Mouse (Mus musculus) midbrain, embryonic 14.5 days (tissue): Measurements from ENCODE around the gene Mbnl2. TPM values are rescaled to one million over a fixed set of nuclear protein-coding genes. Genes with fewer than 3 reads are reported as not detected.

Experiments used
- ATAC-seq: fragments of 200-750 bp; cut with Nextera tagmentation; 2 replicates; pipeline ENCODE4 v1.8.0; 2017; ENCODE audit warnings: moderate number of reproducible peaks, moderate library complexity; ENCODE audit not compliant: low FRiP score, low TSS enrichment
- DNase-seq: peaks from one replicate; pipeline ENCODE4 v3.0.0-alpha.2; 2015
- H3K27ac ChIP-seq: fragments of 300-500 bp; sonication (generic); replicated peaks from 2 replicates; pipeline ENCODE4 v1.5.1; 2014; ENCODE audit warnings: mild to moderate bottlenecking, low read depth, low read length, moderate library complexity
- H3K27me3 ChIP-seq: fragments of 300-500 bp; sonication (generic); 2 replicates; pipeline ENCODE4 v1.6.1; 2014; ENCODE audit warnings: low read length, control low read depth, mixed read lengths; ENCODE audit not compliant: control insufficient read depth, insufficient read depth
- H3K36me3 ChIP-seq: fragments of 300-500 bp; sonication (generic); 2 replicates; pipeline ENCODE4 v1.6.1; 2014; ENCODE audit warnings: low read length, control low read depth; ENCODE audit not compliant: control insufficient read depth, insufficient read depth
- H3K4me1 ChIP-seq: fragments of 300-500 bp; sonication (generic); 2 replicates; pipeline ENCODE4 v1.6.1; 2014; ENCODE audit warnings: mild to moderate bottlenecking, antibody characterized with exemption, low read length, control low read depth; ENCODE audit not compliant: control insufficient read depth, insufficient read depth
- H3K4me2 ChIP-seq: fragments of 300-500 bp; sonication (generic); 2 replicates; pipeline ENCODE4 v1.6.1; 2014; ENCODE audit warnings: mild to moderate bottlenecking, low read length, moderate library complexity
- H3K4me3 ChIP-seq: fragments of 300-500 bp; sonication (generic); replicated peaks from 2 replicates; pipeline ENCODE4 v1.5.1; 2014; ENCODE audit warnings: low read depth, low read length
- H3K9ac ChIP-seq: fragments of 300-500 bp; sonication (generic); replicated peaks from 2 replicates; pipeline ENCODE4 v1.6.1; 2014; ENCODE audit warnings: mild to moderate bottlenecking, low read length, moderate library complexity
- H3K9me3 ChIP-seq: fragments of 300-500 bp; sonication (generic); 2 replicates; pipeline ENCODE4 v1.6.1; 2016; ENCODE audit warnings: low read length, control low read depth, mixed read lengths; ENCODE audit not compliant: control insufficient read depth
- WGBS: fragments of 180-500 bp; shearing (Covaris S2); extraction: QIAGEN DNeasy Blood & Tissue Kit; methylation state at CpG from one replicate; pipeline ENCODE4 v1.1.7; 2014; 5-methylcytosine and 5-hydroxymethylcytosine counted together
- polyA plus RNA-seq: library from polyadenylated mRNA; unstranded; fragments of >200 nt; fragmentation: Nextera tagmentation; extraction: Ambion mirVana; gene quantifications from 2 replicates; pipeline ENCODE4 v1.2.1, GENCODE M21; 2014

The Mbnl2 gene
- polyA plus RNA-seq: 13.0 and 22.5 TPM in 2 replicates

GRCm38 (mm10) chr14:120275246-120276238 is at the start of gene Mbnl2:
Gene Mbnl2 (plus strand): TSS chr14:120275669.
- peak within 1 kb of the TSS; percentile 67 for H3K4me2 ChIP-seq
- H3K36me3 ChIP-seq: no peaks in the 10 kb centered on the region
- H3K9me3 ChIP-seq: no peaks in the 10 kb centered on the region
- H3K4me1 ChIP-seq: peaks cover 34% of the 10 kb centered on the region
- H3K4me3 ChIP-seq: peak within 1 kb of the TSS; percentile 68
- ATAC-seq (peak; percentile 99), DNase-seq (peak; percentile 96)
- no peaks in the 10 kb centered on the region for H3K27me3 ChIP-seq
- H3K9ac ChIP-seq: peak within 1 kb of the TSS; percentile 60
- peak within 1 kb of the TSS; percentile 84 for H3K27ac ChIP-seq
- WGBS: under 1% methylated on average over 35 of the region's 35 CpGs

GRCm38 (mm10) chr14:120232076-120232496 is 43.4 kb upstream of the Mbnl2 start:
- H3K27ac ChIP-seq: no peak overlapping the region
- 52% methylated on average over 7 of the region's 7 CpGs for whole genome bisulfite sequencing
- no peak overlapping the region for H3K4me2 ChIP-seq
- DNase-seq (peak; percentile 51), ATAC-seq (no peak)
- H3K4me3 ChIP-seq: no peak overlapping the region
- no peaks in the 10 kb centered on the region for H3K4me1 ChIP-seq
- no peaks in the 10 kb centered on the region for H3K27me3 ChIP-seq
- H3K9me3 ChIP-seq: 0 out of 2 replicates have a peak, but pooled peaks cover 5% of the 10 kb centered on the region
- H3K36me3 ChIP-seq: no peaks in the 10 kb centered on the region
- H3K9ac ChIP-seq: no peak overlapping the region

- H3K4me1 ChIP-seq: no peaks in the 10 kb centered on the region
- WGBS: 74% methylated on average over 7 of the region's 7 CpGs
- H3K9me3 ChIP-seq: no peaks in the 10 kb centered on the region
- no peak for DNase-seq
- no peak overlapping the region for H3K9ac ChIP-seq
- no peaks in the 10 kb centered on the region for H3K36me3 ChIP-seq
- H3K27me3 ChIP-seq: no peaks in the 10 kb centered on the region
- ATAC-seq: no peak
- H3K4me3 ChIP-seq: no peak overlapping the region
- H3K4me2 ChIP-seq: no peak overlapping the region
- no peak overlapping the region for H3K27ac ChIP-seq
These were observed 39.9 kb upstream of the Mbnl2 start for GRCm38 (mm10) chr14:120235610-120236009.

- H3K27ac ChIP-seq: no peak overlapping the region
- H3K27me3 ChIP-seq: no peaks in the 10 kb centered on the region
- no peak overlapping the region for H3K4me2 ChIP-seq
- H3K36me3 ChIP-seq: no peaks in the 10 kb centered on the region
- no peaks in the 10 kb centered on the region for H3K4me1 ChIP-seq
- H3K9me3 ChIP-seq: no peaks in the 10 kb centered on the region
- H3K4me3 ChIP-seq: no peak overlapping the region
- ATAC-seq (no peak), DNase-seq (no peak)
- no peak overlapping the region for H3K9ac ChIP-seq
These were observed 37.0 kb upstream of the Mbnl2 start for GRCm38 (mm10) chr14:120238501-120238900.

- 79% methylated on average over 4 of the region's 4 CpGs for WGBS
- H3K36me3 ChIP-seq: no peaks in the 10 kb centered on the region
- no peak overlapping the region for H3K4me2 ChIP-seq
- ATAC-seq: no peak
- H3K4me3 ChIP-seq: no peak overlapping the region
- no peak for DNase-seq
- H3K27me3 ChIP-seq: no peaks in the 10 kb centered on the region
- no peaks in the 10 kb centered on the region for H3K4me1 ChIP-seq
- no peak overlapping the region for H3K9ac ChIP-seq
- H3K9me3 ChIP-seq: no peaks in the 10 kb centered on the region
- no peak overlapping the region for H3K27ac ChIP-seq
These were observed 35.3 kb upstream of the Mbnl2 start for GRCm38 (mm10) chr14:120240209-120240608.

- no peak overlapping the region for H3K27ac ChIP-seq
- no peak for DNase-seq
- no peaks in the 10 kb centered on the region for H3K4me1 ChIP-seq
- H3K4me3 ChIP-seq: no peak overlapping the region
- no peak for ATAC-seq
- H3K27me3 ChIP-seq: no peaks in the 10 kb centered on the region
- 69% methylated on average over 5 of the region's 5 CpGs for WGBS
- no peak overlapping the region for H3K9ac ChIP-seq
- H3K9me3 ChIP-seq: no peaks in the 10 kb centered on the region
- no peaks in the 10 kb centered on the region for H3K36me3 ChIP-seq
- no peak overlapping the region for H3K4me2 ChIP-seq
These were observed 32.8 kb upstream of the Mbnl2 start for GRCm38 (mm10) chr14:120242711-120243110.

- Histone ChIP-seq H3K9ac (no peak overlapping the region), H3K27me3 (no peaks in the 10 kb centered on the region), H3K4me1 (no peaks in the 10 kb centered on the region), H3K27ac (no peak overlapping the region), H3K36me3 (no peaks in the 10 kb centered on the region), H3K4me3 (no peak overlapping the region), H3K4me2 (no peak overlapping the region), H3K9me3 (no peaks in the 10 kb centered on the region)
- 68% methylated on average over 8 of the region's 8 CpGs for WGBS
- DNase-seq (no peak), ATAC-seq (no peak)
These were observed 30.3 kb upstream of the Mbnl2 start for GRCm38 (mm10) chr14:120245081-120245705.

- Histone ChIP-seq H3K27ac (no peak overlapping the region), H3K4me1 (no peaks in the 10 kb centered on the region), H3K36me3 (no peaks in the 10 kb centered on the region), H3K27me3 (no peaks in the 10 kb centered on the region), H3K9me3 (no peaks in the 10 kb centered on the region), H3K9ac (no peak overlapping the region), H3K4me2 (no peak overlapping the region), H3K4me3 (no peak overlapping the region)
- ATAC-seq (no peak), DNase-seq (no peak)
- 75% methylated on average over 7 of the region's 7 CpGs for WGBS
These were observed 22.1 kb upstream of the Mbnl2 start for GRCm38 (mm10) chr14:120253331-120253730.
